Mouse (Mus musculus): ENCODE results near the gene Plcg2.
A peak's percentile ranks its signal among the peaks of the same experiment; 100 is the strongest.

GRCm38 (mm10) chr8:117474944-117475343 is 23.1 kb upstream of the Plcg2 start:
- no peak for TF ChIP-seq POLR2A (IDR thresholded peaks at IDR 0.05; ENCODE audit: insufficient read depth, low read depth, low read length)
- TF ChIP-seq CTCF (IDR thresholded peaks at IDR 0.05; ENCODE audit: insufficient read depth, low read depth, low read length): peak; percentile 93

Measured in olfactory bulb, adult 2 months (tissue).